Mouse (Mus musculus) testis, postnatal 14 days (tissue): ENCODE results near the gene Crtc1.

Experiments used
- DNase-seq: peaks from one replicate; pipeline ENCODE4 v3.0.0; 2021; ENCODE audit warnings: low spot score

Gene Crtc1

DNA sequence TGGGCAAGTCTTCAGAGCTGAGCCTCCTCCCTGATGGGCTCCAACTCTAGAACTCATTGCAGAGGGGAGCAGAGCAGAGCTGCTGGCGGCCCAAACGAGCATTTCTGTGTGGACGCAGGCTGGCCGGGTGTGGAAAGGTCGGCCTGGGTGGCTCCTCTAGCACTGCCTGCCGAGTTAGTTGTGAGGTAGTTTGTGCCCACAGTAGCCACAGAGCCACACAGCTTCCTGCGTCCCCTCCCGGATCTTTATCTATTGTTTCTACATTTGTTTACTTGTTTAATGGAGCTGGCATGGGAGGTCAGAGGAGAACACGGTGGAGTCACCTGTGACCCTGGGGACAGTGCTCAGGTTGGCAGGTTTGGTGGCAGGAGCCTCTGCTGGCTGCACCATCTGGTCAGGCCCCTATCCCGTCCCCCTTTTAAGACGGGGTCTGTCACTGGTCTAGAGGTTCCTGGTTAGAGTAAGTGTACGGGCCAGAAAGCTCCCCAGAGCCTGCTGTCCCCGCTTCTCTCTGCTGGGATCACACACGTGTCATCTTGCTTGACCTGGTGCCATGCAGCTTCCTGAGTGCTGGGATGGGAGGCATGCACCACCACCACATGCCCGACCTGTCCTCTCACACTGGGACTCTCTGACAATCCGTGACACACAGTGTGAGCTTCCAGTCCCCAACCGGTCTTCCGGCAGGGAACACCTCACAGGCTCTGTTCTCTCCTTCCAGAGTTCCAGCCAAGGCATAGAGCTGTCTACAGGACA, 17.9 kb downstream of the Crtc1 start:
- no peak for DNase-seq

DNA sequence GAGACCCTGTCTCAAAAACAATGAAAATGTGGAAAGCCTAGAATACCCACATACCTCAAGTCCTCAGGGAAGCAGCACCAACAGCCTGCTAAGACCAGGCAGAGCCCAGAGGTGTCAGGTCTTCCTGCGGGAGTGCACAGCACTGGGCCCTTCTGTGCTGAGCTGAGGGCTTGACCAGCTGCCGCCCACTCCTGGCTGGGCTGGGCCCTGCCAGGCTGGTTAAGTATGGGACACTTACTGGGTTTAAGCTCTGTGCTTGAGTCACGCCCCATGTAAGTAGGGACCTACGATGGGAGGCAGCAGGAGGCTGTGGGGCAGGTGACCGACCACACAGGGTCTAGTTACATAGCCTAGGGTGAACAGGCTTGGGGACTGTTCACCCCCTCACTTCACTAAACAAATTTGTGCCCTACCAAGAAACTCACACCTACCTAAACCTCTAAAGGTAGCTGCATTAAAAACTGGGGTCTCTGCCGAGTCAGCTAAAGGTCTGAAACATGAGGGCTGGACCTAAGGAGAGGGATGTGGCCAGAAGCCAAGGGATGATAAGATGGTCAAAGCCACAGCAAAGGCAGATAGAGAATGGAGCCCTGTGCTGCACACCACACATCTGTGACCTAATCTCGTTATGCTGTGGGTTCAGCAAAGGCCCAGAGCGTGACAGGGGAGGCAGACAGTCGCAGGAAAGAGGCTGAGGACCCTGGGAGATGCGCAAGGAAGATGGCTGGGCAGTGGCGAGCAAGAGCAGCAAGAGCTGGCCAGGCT, 19.3 kb downstream of the Crtc1 start:
- DNase-seq = no peak

DNA sequence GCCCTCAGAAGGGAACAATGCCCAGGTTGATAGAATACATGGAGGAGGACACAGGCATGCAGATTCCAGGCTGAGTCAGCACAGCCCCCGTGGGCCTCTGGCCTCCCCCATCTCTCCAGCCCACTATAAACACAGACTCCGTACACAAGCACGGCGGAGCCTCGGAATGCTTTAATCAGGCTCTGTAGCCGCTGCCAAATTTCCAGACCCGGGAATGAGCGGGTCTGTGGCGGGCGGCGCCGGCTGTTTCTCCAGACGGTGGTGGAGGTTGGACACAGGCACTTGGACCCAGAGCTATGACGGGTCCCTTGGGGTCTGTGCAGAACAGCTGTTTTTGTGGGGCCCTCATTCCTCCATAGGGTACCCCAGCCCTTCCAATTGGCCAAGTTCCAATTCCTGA, 20.4 kb downstream of the Crtc1 start:
- DNase-seq = peak; percentile 82

DNA sequence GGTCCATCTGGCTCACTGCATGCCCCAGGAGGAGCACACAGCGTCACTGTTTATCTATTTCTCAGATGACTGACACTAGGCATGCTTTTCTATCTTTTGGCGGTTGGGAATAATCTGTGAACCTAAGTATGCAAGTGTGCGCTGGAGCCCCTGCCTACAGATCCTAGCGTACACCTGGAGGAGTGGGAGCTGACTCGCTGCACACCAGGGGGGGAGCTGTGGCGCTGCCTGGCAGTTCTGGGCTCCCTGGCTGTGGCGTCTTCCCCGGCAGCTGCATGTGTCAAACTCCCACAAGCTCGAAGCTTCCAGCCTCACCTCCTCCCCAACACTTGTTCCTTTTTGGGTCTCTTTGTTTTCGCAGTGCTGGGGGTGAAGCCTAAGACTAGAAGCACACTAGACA, 21.5 kb downstream of the Crtc1 start:
- peak; percentile 35 for DNase-seq

DNA sequence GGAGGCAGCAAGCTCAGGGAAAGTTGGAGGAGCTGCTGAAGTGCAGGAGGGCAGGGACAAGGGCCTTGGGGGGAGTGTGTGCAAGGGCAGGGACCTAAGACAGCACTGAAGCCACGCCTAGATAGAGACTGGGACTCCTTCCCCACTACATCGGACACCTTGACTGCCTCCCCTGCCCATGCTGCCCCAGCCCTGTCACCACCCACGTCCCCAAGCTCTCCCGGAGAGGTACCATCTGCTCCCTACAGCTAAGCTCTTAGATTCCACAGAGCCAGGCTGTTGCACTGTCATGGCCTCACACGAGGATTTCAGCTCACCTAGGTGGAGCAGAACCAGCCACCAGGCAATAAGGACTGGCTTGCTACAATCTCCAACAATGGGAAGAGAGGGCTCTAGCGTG, 22.4 kb downstream of the Crtc1 start:
- no peak for DNase-seq

DNA sequence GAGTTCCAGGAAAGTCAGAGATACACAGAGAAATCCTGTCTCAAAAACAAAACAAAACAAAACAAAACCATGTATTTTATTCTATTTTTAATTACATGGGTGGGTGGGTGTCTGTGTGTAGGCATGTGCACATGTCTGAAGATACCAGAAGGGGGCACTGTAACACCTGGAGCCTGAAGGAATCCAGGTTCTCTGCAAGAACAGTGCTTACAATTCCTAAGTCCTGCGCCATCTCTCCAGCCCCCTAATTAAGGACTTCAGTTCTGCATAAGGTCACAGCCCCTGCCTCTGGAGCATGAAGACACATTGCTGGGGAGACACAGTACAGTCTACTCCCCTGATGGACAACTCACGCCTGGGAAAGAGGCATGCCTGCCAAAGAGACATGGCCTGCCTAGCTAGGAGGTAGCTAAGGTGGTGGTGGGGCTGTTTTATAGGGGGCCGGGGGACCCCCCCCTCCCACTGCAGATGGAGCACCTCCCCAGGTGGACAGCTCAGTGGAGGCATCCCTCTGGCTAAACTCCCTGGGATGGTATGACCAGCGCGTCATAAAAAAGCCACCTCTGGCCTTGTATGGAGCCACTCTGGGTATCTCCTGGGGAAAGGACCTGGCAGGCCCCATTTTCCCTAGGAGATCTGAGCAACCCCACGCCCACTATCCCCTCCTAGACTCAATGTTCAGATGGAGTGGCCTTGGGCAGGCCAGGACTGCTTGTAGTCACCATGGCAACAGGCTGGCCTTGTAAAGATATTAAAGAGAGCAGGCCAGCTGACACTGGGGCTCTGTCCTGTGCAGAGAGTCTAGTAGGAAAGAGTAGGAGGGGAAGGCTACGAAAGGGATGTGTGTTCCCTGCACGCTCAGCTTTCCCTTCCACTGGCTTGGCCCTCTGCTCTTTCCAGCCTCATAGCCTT, 23.6 kb downstream of the Crtc1 start:
- peak; percentile 81 for DNase-seq

DNA sequence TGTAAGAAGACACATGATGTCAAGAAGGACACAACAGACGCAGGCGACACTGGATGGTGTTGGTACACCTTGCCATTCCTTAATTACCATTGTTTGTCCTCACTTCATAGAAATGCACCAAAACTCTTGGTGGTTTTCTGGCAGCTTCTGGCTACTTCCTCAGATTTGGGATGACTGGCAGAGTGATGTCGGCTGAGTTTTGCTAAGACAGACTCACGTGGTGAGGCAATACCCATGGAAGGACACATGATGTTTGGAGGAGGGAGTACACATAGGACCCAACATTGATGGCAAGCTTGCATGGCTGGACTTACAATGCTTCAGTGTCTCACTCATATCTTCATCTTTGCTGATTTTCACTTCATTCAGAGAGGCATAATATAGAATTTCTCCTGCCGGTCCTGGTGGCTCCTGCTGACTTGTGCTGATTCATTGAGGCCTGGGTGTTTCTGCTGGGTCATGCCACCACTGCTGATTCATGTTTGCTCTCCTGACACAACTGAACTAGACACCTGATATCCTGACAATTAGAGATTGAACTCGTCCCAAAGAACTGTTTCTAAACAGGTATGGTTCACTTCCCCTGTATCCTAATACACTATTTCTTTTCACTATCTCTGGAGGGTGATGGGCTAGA, 25.0 kb downstream of the Crtc1 start:
- no peak for DNase-seq

DNA sequence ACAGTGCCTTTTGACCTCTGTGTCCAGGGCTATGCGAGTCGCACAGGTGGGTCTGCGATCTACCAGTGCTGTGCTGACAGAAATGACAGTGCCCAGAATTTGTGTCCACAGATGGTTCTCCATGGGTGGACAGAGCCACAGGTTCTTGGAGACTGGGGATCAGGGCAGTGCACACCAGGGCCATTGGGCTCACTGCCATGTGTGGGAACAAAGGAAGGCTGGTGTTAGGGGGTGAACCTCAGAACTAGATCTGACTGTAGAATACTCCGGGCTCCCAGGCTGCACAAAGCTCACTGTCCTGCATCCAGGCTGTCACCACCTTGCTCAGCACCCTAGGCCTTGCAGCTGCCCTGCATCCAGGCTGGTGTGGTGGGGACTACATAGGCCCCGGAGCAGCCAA, 29.1 kb downstream of the Crtc1 start:
- no peak for DNase-seq

DNA sequence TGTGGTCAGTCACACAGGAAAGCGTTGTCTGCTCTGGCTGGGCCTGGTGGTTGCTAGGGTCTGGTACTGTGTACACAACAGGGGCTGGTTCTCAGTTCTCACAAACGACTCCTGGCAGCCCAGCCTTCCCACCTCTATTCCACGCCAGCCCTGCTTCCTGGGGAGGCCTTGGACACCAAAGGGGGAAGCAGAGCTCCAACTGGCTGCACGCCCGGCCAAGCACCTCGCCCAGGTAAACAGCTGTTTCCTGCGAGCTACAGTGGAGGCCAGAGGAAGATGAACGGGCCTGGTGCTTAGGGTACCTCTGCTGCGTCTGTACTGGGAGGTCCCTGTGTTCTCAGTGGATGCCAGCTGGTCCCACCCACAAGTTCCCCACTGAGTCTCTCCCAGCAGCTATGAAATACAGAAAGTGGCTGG, 29.9 kb downstream of the Crtc1 start:
- no peak for DNase-seq

DNA sequence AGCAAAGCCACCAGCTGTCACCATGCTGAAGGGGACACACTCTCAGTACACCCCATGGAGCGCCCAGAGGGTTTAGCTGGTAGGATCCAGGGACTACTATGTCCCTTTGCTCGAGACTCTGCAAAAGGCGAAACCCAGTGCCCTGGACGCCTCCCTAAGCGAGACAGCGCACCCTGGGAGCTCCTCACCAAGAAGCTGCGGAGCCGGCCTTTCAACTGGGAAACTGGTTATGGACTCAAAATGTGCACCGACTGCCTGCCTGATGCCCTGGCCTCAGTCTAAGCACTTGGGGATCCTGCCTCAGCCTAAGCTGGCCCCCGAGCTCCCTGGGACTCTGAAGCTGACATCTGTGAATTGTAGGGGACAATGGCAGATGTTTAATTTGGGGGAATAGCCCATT, 30.4 kb downstream of the Crtc1 start:
- no peak for DNase-seq

DNA sequence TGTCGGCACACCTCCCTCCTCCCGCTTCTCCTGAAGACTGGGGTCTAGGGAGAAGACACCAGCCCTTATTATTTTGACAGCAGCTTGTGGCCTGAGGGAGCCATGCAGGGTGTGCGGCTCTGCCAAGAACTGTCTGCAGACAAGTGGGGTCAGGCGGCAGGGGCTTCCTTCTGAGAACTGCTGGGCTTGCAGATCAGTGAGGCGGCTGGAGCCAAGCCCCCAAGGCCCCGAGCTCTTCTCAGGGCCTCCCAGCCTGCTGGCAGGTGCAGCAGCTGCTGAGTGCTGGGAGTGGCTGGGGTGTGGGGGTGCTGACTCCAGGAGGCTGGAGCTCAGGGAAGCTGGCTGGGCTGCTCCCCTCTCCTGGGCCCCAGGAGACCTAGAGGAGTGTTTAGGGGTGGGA, 31.1 kb downstream of the Crtc1 start:
- DNase-seq = peak; percentile 32

DNA sequence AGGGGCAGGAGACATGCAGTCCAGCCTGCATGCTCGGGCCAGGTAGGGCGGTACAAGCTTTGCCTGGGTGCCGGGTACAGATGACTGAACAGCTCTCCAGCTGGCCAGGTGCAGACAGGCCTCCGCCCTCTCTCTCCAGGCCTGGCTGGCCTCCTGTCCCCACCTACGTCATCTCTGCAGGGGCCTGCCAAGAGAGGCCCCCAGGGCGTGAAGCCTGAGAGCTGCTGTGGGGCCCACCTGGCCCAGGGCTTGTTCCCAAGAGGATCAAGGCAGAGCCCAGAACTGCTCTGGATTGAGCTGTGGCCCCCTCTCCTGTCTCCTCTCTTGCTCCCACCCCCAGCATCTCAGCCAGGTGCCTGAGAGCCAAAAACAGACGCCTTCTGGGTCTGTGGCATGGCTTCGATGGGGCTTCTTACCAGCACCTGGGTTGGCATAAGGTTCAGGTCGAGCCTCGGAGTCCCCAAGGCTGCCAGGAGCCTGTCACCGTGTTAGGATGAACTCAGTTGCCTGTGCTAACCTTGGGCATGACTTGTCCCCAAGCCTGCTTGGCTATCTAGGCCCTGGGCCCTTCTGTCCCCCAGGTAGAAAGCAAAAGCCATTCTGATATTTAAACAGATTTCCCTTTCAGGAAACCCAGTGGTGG, 32.8 kb downstream of the Crtc1 start:
- no peak for DNase-seq

DNA sequence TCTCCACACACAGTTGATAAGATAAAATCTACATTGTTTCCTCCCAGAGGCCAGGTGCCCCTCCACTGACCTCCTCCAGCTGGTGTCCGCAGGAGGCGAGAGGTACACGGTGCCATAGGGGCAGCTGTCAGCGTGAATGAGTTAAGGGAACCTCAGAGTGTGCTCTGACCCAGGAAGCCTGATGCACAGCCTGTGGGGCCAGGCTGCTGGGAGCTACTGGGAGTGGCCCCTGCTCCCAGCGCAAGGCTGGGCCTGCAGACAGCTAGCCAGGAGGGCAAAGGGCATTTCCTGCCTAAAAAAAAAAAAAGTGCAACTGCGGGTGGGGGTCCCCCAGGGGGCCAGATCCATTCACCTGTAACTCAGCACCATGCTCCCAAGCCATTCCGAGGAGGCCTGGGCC, 34.2 kb downstream of the Crtc1 start:
- no peak for DNase-seq

DNA sequence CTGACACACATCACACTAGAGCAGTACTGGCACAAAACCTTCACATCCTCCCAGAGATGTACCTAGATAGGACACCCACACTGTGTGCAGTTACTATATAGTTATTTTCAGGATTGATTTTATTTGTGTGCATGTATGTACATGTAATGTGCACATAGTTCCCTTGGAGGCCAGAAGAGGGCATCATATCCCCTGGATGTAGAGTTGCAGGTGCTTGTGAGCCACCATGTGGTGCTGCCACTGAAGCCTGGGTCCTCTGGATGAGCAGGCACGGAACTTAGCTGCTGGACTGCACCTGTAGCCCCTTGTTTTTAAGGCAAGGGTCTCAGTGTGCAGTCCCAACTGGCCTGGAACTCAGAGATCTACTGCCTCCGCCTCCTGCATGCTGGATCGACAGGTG, 35.2 kb downstream of the Crtc1 start:
- no peak for DNase-seq

DNA sequence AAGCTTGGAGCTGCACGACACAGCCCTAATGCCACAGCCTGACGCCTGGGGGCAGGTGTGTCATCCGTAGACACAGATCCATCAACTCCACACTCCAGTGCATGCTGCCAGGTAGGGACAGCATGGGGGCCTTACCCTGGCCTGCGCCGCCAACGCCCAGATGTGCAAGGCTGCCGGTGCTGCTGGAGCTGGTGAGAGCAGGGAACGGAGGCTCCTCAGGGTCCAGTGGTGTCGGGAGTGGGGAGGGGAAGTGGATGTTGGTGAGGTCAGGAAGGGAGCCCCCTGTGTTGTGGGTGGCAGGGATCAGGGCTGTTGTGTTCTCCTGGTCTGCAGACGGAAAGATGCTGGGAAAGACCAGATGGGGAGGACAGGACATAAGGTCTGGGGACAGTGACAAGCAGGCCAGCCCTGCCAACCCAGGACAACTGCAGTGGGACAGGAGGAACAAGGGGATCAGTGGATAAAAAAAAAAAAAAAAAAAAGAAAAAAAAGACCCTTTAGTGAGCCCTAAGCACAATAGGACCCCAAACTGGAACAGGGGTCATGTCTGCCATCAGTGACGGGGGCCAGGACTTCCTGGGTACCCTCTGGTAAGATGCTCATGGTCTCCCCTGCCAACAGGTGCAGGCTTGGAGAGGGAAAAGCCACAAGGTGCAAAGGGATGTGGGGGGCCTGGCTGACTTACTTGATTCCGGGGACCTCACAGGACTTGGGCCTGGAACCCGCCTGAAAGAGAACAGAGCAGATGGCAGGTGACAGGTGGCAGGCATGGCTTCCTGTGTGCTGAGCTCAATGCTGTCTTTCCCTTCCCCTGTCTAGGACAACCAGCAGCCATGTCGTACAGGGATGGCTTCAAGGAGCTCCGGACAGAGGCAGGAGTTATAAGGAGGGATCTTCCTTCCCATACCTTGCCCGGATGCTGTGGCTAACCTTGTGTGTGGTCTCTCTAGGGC, 41.5 kb downstream of the Crtc1 start:
- DNase-seq = no peak

DNA sequence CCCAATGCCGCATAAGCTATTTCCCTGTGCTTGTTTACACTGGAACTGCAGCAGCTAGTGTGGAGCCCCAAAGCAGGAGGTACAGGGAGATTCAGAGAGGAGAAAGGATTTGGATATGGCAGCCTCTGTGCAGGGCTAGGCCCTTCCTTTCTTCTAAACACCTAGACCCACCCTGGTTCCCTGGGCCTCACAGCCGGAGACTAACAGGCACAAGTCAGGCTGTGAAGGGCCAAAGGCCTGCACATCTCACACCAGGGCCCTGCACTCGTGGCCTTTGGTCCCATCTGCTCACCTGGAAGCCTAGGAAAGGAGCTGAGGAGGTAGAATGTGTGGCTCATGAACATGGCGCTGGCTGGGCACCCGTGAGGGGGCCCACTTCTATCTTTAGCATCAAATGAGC, 43.2 kb downstream of the Crtc1 start:
- no peak for DNase-seq

DNA sequence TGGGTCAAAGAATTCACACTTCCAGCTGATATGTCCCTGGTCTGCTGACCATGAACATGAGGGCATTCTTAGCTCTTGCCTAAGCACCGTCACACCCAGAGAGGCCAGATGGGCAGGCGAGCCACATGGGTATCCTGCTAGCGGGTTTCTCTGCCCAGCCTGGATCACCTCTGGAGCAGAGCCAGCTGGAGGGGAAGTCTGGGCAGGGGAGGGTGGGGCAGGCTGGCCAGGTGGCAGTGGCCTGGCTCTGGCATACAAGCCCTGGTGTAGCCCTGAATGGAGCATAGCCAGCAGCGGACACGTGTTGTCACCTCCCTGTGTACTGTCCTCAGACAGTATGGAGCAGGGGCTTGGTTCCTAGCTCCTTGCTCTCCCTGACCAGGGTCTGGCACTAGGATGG, 43.7 kb downstream of the Crtc1 start:
- no peak for DNase-seq

DNA sequence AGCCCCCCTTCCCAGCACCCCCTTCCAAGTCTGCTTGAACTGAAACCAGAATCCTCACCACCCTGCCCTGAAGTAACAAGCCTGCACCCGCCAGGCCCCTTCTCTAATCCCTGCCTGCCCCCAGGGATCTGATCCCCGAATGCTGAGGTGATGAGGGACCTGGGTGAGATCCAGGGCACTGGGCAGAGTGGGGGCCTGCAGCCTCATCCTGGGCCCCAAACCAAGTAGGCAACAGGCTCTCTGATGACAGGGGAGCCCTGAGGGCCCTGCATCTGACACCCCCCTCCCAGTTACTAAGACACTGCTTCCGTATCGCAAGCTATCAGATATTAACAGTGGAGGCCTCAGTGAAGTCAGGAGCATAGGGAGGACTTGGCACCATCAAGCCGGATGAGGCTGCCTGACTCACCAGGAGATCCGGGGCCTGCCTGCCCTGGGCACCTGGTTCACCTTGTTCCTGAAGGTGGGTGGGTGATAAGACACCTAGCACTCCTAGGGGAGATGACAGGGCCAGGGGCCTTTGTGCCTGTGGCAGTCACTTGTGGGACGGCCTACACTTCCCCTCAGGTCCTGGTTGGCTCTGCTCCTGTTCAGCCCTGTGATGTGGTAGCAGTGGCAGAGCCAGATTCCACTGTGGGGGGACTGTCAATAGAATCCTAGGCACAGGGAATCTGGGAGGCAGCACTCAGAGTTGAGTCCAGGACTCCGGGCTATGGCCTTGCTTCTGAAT, 44.9 kb downstream of the Crtc1 start:
- no peak for DNase-seq

DNA sequence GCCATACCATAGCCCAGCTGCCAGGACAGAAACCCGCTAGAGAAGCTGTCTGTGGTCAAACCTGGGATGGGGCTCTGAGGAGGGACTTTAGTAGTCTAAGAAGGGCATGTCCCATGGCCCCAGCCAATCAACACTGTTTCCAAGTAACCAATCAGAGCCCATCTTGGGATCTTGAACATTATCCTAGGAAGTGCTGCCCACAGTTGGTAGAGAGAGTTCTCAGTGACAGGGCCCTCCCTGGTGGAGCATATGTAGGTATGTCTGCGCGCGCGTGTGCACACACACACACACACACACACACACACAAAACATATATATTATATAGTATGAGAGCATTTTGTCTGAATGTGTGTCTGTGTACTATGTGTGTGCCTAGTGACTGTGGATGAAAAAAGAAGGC, 46.3 kb downstream of the Crtc1 start:
- no peak for DNase-seq

DNA sequence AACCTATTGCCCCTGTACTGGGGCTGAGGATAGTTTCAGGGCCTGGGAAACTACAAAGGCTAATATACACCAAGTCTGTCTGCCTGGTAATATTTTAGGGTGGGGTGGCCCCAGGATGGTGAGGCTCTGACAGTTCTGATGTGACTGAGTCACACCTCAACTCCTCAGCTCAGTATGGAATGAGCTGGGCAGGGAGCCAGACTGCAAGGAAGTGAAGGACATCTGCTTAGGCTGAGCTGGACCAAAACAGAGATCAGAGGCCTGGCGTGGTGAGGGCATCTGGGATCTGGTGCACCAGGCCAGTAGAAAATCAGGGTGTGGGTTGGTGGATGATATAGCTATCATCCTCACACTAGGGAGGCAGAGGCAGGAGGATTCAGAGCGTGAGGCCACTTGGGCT, 49.7 kb downstream of the Crtc1 start:
- no peak for DNase-seq
